Mouse (Mus musculus) lung, postnatal 0 days (tissue): ENCODE data around the gene Gm17581. TPM values are rescaled to one million over a fixed set of nuclear protein-coding genes. Genes with fewer than 3 reads are reported as not detected.

Experiments
- ATAC-seq: fragments of 200-750 bp; cut with Nextera tagmentation; 2 replicates; pipeline ENCODE4 v1.8.0; 2017; ENCODE audit warnings: moderate library complexity
- DNase-seq: peaks from one replicate; pipeline ENCODE4 v3.0.0-alpha.2; 2016; ENCODE audit warnings: low spot score
- H3K27ac ChIP-seq: fragments of 300-500 bp; sonication (generic); 2 replicates; pipeline ENCODE4 v1.5.1; 2014; ENCODE audit warnings: antibody characterized with exemption, mild to moderate bottlenecking, low read length, mixed read lengths
- H3K27me3 ChIP-seq: fragments of 300-500 bp; sonication (generic); replicated peaks from 2 replicates; pipeline ENCODE4 v1.6.1; 2014; ENCODE audit warnings: low read length, mixed read lengths; ENCODE audit not compliant: insufficient read depth
- H3K36me3 ChIP-seq: fragments of 300-500 bp; sonication (generic); 2 replicates; pipeline ENCODE4 v1.6.1; 2014; ENCODE audit warnings: low read length, mixed read lengths; ENCODE audit not compliant: insufficient read depth
- H3K4me1 ChIP-seq: fragments of 300-500 bp; sonication (generic); 2 replicates; pipeline ENCODE4 v1.6.1; 2014; ENCODE audit warnings: antibody characterized with exemption, low read depth, low read length, mixed read lengths; ENCODE audit not compliant: insufficient read depth
- H3K4me2 ChIP-seq: fragments of 300-500 bp; sonication (generic); replicated peaks from 2 replicates; pipeline ENCODE4 v1.6.1; 2014; ENCODE audit warnings: low read depth, mild to moderate bottlenecking, low read length, moderate library complexity, mixed read lengths
- H3K4me3 ChIP-seq: fragments of 300-500 bp; sonication (generic); 2 replicates; pipeline ENCODE4 v1.5.1; 2014; ENCODE audit warnings: low read depth, low read length
- H3K9ac ChIP-seq: fragments of 300-500 bp; sonication (generic); replicated peaks from 2 replicates; pipeline ENCODE4 v1.6.1; 2014; ENCODE audit warnings: low read depth, mild to moderate bottlenecking
- H3K9me3 ChIP-seq: fragments of 300-500 bp; sonication (generic); 2 replicates; pipeline ENCODE4 v1.6.1; 2016; ENCODE audit warnings: low read length, mixed read lengths
- CTCF ChIP-seq: IDR thresholded peaks from 2 replicates; pipeline ENCODE4 v1.5.1; 2016; ENCODE audit warnings: antibody characterized with exemption, mild to moderate bottlenecking
- EP300 ChIP-seq: IDR thresholded peaks from 2 replicates; pipeline ENCODE4 v1.6.1; 2016; ENCODE audit warnings: antibody characterized with exemption, mild to moderate bottlenecking, control low read depth
- WGBS: fragments of 180-500 bp; shearing (Covaris S2); extraction: QIAGEN DNeasy Blood & Tissue Kit; methylation state at CpG from one replicate; pipeline ENCODE4 v1.1.7; 2014; 5-methylcytosine and 5-hydroxymethylcytosine counted together
- polyA plus RNA-seq: library from polyadenylated mRNA; unstranded; fragments of >200 nt; fragmentation: Nextera tagmentation; extraction: Ambion mirVana; gene quantifications from 2 replicates; pipeline ENCODE4 v1.2.1, GENCODE M21; 2015

Gm17581 gene
- polyA plus RNA-seq, 1 experiment from 2014 or later: not detected

- H3K4me1 ChIP-seq: no peaks in the 10 kb centered on the region
- no peak overlapping the region for H3K9ac ChIP-seq
- peak; percentile 83 for DNase-seq
- no peak overlapping the region for H3K4me3 ChIP-seq
- H3K27me3 ChIP-seq: no peaks in the 10 kb centered on the region
- no peak overlapping the region for H3K27ac ChIP-seq
- no peaks in the 10 kb centered on the region for H3K36me3 ChIP-seq
- no peak for TF ChIP-seq EP300
- peak; percentile 85 for TF ChIP-seq CTCF
- no peak overlapping the region for H3K4me2 ChIP-seq
- H3K9me3 ChIP-seq: no peaks in the 10 kb centered on the region
- 43% methylated on average over 13 of the region's 13 CpGs for WGBS
- ATAC-seq: peak; percentile 62
Observed at GRCm38 (mm10) chr2:155764679-155765418, 29.2 kb upstream of the Gm17581 start.

DNA sequence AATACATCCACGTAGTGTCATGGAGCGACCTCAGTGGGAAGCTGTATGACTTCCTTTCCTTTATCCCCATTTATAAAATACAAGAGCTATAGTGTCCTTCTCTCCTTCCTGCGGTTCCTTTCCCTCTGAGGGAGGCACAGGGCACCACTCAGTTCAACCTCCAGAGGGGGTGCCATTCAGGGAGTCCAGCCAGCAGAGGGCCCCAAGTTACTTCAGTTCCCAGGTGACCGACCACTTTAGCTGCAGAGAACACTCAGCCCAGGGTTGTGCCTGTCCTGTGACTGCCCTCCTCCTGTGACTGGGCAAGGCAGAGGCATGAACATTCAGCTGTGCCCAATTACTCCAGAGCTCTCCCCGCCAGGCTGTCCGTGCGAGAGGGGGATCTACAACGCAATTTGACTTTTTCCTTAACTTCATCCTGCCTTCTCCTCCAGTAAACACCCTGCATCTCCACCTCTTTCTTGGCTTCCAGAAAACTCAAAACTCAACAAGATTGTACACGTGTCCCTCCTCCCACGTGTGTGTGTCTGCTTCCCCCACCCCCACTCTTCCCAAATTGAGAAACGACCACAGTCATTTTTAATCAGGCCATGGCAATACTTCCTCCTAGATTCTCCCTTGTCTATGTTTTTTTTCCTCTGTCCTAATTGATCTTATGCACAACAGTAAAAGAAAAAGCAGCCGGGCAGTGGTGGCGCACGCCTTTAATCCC is 21.3 kb upstream of the Gm17581 start:
- 58% methylated on average over 14 of the region's 14 CpGs for WGBS

GRCm38 (mm10) chr2:155755746-155756145 is 20.1 kb upstream of the Gm17581 start:
- Histone ChIP-seq H3K4me3 (no peak overlapping the region), H3K9me3 (no peaks in the 10 kb centered on the region), H3K36me3 (no peaks in the 10 kb centered on the region), H3K9ac (no peak overlapping the region), H3K4me2 (no peak overlapping the region), H3K27me3 (no peaks in the 10 kb centered on the region), H3K27ac (no peak overlapping the region), H3K4me1 (no peaks in the 10 kb centered on the region)
- WGBS: 5% methylated on average over 1 of the region's 1 CpGs
- TF ChIP-seq CTCF (peak; percentile 76), EP300 (no peak)
- DNase-seq: peak; percentile 72
- ATAC-seq: peak; percentile 54

More for the DNA sequence above, 21.3 kb upstream of the Gm17581 start:
- H3K9me3 ChIP-seq: no peaks in the 10 kb centered on the region
- peak; percentile 51 for DNase-seq
- H3K27ac ChIP-seq: no peak overlapping the region
- peak; percentile 67 for ATAC-seq
- no peaks in the 10 kb centered on the region for H3K27me3 ChIP-seq
- H3K36me3 ChIP-seq: no peaks in the 10 kb centered on the region
- H3K4me3 ChIP-seq: no peak overlapping the region
- H3K4me2 ChIP-seq: no peak overlapping the region
- peak; percentile 66 for TF ChIP-seq CTCF
- TF ChIP-seq EP300: no peak
- no peak overlapping the region for H3K9ac ChIP-seq
- H3K4me1 ChIP-seq: no peaks in the 10 kb centered on the region

- DNase-seq (peak; percentile 73), ATAC-seq (peak; percentile 85)
- 2% methylated on average over 25 of the region's 25 CpGs for WGBS
- no peaks in the 10 kb centered on the region for H3K9me3 ChIP-seq
- peak within 1 kb of the TSS; percentile 60 for H3K4me2 ChIP-seq
- H3K9ac ChIP-seq: peak within 1 kb of the TSS; percentile 29
- H3K36me3 ChIP-seq: no peaks in the 10 kb centered on the region
- no peak within 1 kb of the TSS for H3K27ac ChIP-seq
- H3K27me3 ChIP-seq: no peaks in the 10 kb centered on the region
- H3K4me3 ChIP-seq: peak within 1 kb of the TSS; percentile 39
- TF ChIP-seq EP300 (no peak), CTCF (no peak)
- H3K4me1 ChIP-seq: no peaks in the 10 kb centered on the region
Observed at GRCm38 (mm10) chr2:155751014-155751786, 15.5 kb upstream of the Gm17581 start, which contains the start of gene Procr. Gene Procr, plus strand, starts transcription at chr2:155751117.

DNA sequence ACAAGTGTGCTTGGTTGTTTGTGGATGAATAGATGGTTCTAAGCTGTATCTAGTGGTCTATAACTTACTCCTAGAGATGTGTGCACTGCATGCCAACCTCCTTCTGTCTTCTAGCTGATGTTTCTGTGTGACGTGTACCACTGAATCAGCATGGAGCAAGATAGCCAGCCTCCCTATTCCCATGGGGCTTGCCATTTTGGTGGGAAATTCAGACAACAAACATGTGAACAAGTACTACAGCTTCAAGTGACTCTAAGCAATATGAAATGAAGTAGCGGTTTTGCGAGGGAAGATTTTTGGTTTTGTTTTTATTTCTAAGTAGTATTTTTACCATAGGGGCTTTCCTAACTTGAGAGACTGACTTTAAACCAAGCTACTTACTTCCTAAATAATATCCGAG is 13.7 kb upstream of the Gm17581 start:
- no peak for ATAC-seq
- 90% methylated on average over 4 of the region's 4 CpGs for WGBS
- no peaks in the 10 kb centered on the region for H3K9me3 ChIP-seq
- H3K9ac ChIP-seq: no peak overlapping the region
- no peak overlapping the region for H3K27ac ChIP-seq
- no peak for DNase-seq
- H3K4me3 ChIP-seq: no peak overlapping the region
- H3K4me2 ChIP-seq: no peak overlapping the region
- no peak for TF ChIP-seq CTCF
- no peak for TF ChIP-seq EP300
- H3K27me3 ChIP-seq: no peaks in the 10 kb centered on the region
- H3K36me3 ChIP-seq: no peaks in the 10 kb centered on the region
- H3K4me1 ChIP-seq: no peaks in the 10 kb centered on the region

- H3K9ac ChIP-seq: no peak overlapping the region
- H3K4me2 ChIP-seq: no peak overlapping the region
- H3K4me3 ChIP-seq: no peak overlapping the region
- no peak for ATAC-seq
- no peak for TF ChIP-seq EP300
- TF ChIP-seq CTCF: no peak
- no peak for DNase-seq
- WGBS: 46% methylated on average over 3 of the region's 3 CpGs
- no peaks in the 10 kb centered on the region for H3K9me3 ChIP-seq
- no peaks in the 10 kb centered on the region for H3K27me3 ChIP-seq
- H3K36me3 ChIP-seq: no peaks in the 10 kb centered on the region
- H3K27ac ChIP-seq: no peak overlapping the region
- no peaks in the 10 kb centered on the region for H3K4me1 ChIP-seq
Observed at GRCm38 (mm10) chr2:155745487-155745886, 9.8 kb upstream of the Gm17581 start.
